Mouse (Mus musculus) c-Kit-negative CD71-positive TER-119-positive erythroid progenitor cells, embryonic 14.5 days (primary cell): Measurements from ENCODE around the gene Anxa7.

Source experiments
- DNase-seq: peaks from one replicate; pipeline ENCODE4 v3.0.0-alpha.2; 2013; ENCODE audit warnings: low read depth, low spot score

The Anxa7 gene

GRCm38 (mm10) chr14:20432420-20432819, 47.5 kb downstream of the Anxa7 start:
- DNase-seq = no peak

GRCm38 (mm10) chr14:20431726-20432125, 48.2 kb downstream of the Anxa7 start:
- DNase-seq = no peak

- no peak for DNase-seq
These were observed 50.1 kb downstream of the Anxa7 start for GRCm38 (mm10) chr14:20429833-20430232.

- DNase-seq = no peak
These were observed 51.3 kb downstream of the Anxa7 start for GRCm38 (mm10) chr14:20428593-20428992.

- DNase-seq = no peak
These were observed 56.9 kb downstream of the Anxa7 start for GRCm38 (mm10) chr14:20423046-20423445.

- DNase-seq = no peak
These were observed 57.7 kb downstream of the Anxa7 start for GRCm38 (mm10) chr14:20422257-20422656.
